Mouse (Mus musculus): ENCODE results near the gene Zbtb8b.

Gene Zbtb8b

DNA sequence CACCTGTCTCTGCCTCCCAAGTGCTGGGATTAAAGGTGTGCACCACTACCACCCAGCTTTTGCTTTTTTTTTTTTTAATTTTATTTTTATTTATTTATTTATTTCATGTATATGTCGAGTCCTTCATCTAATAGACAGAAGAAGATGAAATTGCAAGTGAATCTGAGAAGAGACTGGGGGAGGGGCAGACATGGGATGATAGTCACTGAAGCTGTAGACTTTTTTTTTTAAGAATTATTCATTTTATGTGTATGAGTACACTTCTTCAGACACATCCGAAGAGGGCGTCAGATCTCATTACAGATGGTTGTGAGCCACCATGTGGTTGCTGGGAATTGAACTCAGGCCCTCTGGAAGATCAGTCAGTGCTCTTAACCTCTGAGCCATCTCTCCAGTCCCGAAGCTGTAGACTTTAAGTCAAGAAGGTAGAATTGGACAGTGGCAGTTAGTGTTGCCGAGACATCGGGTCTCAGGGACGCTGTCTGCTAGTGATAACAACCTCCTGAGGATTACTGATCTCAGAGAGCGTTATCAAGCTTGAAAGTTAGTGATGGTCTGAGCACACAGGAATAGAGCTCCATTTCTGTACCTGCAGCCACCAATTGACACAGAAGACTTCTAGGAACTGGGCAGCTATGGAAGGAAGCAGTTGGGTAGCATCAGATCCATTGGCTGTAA is 54.2 kb downstream of the Zbtb8b start:
- no peaks in the 10 kb centered on the region for H3K36me3 ChIP-seq (ENCODE audit: insufficient read depth, low read length)
- H3K4me3 ChIP-seq (replicated peaks; ENCODE audit: low read length) = no peak overlapping the region
- peaks cover 80% of the 10 kb centered on the region for H3K4me1 ChIP-seq (replicated peaks; ENCODE audit: low read depth, low read length)
- TF ChIP-seq POU5F1 (IDR thresholded peaks at IDR 0.05; ENCODE audit: borderline replicate concordance, low read length) = no peak
- H3K9me3 ChIP-seq (ENCODE audit: low read length) = no peaks in the 10 kb centered on the region
- no peaks in the 10 kb centered on the region for H3K27me3 ChIP-seq (ENCODE audit: insufficient read depth, low read length)

DNA sequence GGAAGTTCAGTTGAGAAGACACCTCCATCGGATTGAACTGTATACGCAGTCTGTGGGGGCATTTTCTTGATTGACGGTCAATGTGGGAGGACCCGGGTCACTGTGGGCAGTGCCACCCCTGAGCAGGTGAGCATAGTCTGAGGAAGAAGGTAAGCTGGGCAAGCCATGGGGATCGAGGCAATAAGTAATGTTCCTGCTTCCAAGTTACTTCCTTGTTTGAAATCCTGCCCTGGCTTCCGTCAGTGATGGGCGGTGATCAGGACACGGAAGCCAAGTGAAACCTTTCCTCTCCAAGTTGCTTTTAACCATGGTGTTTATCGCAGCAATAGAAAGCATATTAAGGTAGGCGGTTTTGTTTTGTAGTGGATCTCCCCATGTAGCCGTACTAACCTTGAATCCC is 55.0 kb downstream of the Zbtb8b start:
- Histone ChIP-seq H3K4me3 (replicated peaks; ENCODE audit: low read length) (0 out of 2 replicates have a peak overlapping the region, but pooled peaks have one; percentile 4), H3K9me3 (ENCODE audit: low read length) (no peaks in the 10 kb centered on the region), H3K36me3 (ENCODE audit: insufficient read depth, low read length) (no peaks in the 10 kb centered on the region), H3K4me1 (replicated peaks; ENCODE audit: low read depth, low read length) (peaks cover 81% of the 10 kb centered on the region), H3K27me3 (ENCODE audit: insufficient read depth, low read length) (no peaks in the 10 kb centered on the region)
- no peak for TF ChIP-seq POU5F1 (IDR thresholded peaks at IDR 0.05; ENCODE audit: borderline replicate concordance, low read length)
- no peak for TF ChIP-seq NANOG (IDR thresholded peaks at IDR 0.05; ENCODE audit: borderline replicate concordance, low read length)
- TF ChIP-seq CTCF (conservative IDR thresholded peaks at IDR 0.05; ENCODE audit: low read length) = no peak

DNA sequence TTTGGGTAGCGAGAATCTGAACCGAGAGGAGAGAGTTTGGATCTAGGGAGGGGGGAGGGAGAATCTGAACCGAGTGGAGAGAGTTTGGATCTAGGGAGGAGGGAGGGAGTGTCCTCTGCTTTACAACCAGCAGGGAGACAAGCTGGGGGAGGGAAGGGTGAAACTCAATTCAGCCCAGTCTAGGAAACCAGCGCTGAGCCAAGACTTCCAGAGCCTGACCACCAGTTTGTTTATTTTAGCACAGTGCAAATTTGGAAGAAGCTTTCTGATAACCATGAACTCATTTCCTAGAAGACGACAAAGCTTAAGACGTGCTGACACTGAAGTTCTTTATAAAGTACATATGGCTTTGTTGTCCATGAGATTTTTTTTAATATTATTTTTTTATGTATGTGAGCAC is 56.2 kb downstream of the Zbtb8b start:
- peaks cover 4% of the 10 kb centered on the region; the same call in 1 of the 2 replicates for H3K36me3 ChIP-seq (ENCODE audit: insufficient read depth, low read length)
- no peaks in the 10 kb centered on the region for H3K27me3 ChIP-seq (ENCODE audit: insufficient read depth, low read length)
- no peaks in the 10 kb centered on the region for H3K9me3 ChIP-seq (ENCODE audit: low read length)
- no peak for TF ChIP-seq NANOG (IDR thresholded peaks at IDR 0.05; ENCODE audit: borderline replicate concordance, low read length)
- TF ChIP-seq CTCF (conservative IDR thresholded peaks at IDR 0.05; ENCODE audit: low read length) = no peak
- no peak for TF ChIP-seq POU5F1 (IDR thresholded peaks at IDR 0.05; ENCODE audit: borderline replicate concordance, low read length)
- peak overlapping the region; percentile 29; the same call in 1 of the 2 replicates for H3K4me3 ChIP-seq (replicated peaks; ENCODE audit: low read length)
- H3K4me1 ChIP-seq (replicated peaks; ENCODE audit: low read depth, low read length) = peaks cover 81% of the 10 kb centered on the region

DNA sequence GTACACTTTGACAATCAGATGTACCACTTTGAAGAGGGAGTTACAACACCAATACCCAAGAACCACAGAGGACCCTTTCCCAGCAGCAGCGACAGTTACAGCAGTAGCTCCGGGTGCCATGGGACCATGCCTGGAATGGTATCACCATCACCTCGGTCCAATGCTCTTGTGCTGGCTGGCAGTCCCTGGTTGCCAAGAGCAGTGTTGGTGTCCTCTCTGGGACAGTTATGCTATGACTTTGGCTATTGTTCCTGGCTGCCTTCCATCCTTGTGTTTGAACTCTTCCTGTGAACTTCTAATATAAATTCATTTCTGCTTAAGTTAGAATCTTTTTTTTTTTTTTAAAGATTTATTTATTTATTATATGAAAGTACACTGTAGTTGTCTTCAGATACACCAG is 57.1 kb downstream of the Zbtb8b start:
- H3K36me3 ChIP-seq (ENCODE audit: insufficient read depth, low read length) = peaks cover 4% of the 10 kb centered on the region; the same call in 1 of the 2 replicates
- no peaks in the 10 kb centered on the region for H3K27me3 ChIP-seq (ENCODE audit: insufficient read depth, low read length)
- peaks cover 82% of the 10 kb centered on the region for H3K4me1 ChIP-seq (replicated peaks; ENCODE audit: low read depth, low read length)
- TF ChIP-seq CTCF (conservative IDR thresholded peaks at IDR 0.05; ENCODE audit: low read length) = no peak
- no peak for TF ChIP-seq POU5F1 (IDR thresholded peaks at IDR 0.05; ENCODE audit: borderline replicate concordance, low read length)
- TF ChIP-seq NANOG (IDR thresholded peaks at IDR 0.05; ENCODE audit: borderline replicate concordance, low read length) = no peak
- no peak overlapping the region for H3K4me3 ChIP-seq (replicated peaks; ENCODE audit: low read length)
- no peaks in the 10 kb centered on the region for H3K9me3 ChIP-seq (ENCODE audit: low read length)

DNA sequence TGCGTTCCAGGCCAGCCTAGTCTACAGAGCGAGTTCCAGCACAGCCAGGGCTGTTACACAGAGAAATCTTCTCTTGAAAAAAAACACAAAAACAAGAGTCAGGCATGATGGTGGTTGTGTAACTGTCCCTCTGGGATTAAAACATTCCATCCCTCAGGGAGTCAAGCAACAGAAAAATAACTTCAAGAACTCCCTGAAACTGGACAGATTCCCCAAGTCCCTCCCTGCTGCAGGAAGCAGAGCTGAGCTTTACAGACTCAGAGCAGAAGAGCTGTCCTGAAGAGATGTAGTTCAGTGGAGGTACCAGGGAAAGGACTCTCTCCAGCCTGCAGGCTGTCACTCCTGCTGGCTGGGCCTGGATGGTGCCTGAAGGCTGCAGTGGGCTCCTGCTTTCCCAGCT is 58.2 kb downstream of the Zbtb8b start:
- Histone ChIP-seq H3K36me3 (ENCODE audit: insufficient read depth, low read length) (peaks cover 4% of the 10 kb centered on the region; the same call in 1 of the 2 replicates), H3K27me3 (ENCODE audit: insufficient read depth, low read length) (no peaks in the 10 kb centered on the region), H3K4me1 (replicated peaks; ENCODE audit: low read depth, low read length) (peaks cover 81% of the 10 kb centered on the region), H3K4me3 (replicated peaks; ENCODE audit: low read length) (peak overlapping the region; percentile 24; the same call in 1 of the 2 replicates), H3K9me3 (ENCODE audit: low read length) (no peaks in the 10 kb centered on the region)
- TF ChIP-seq POU5F1 (IDR thresholded peaks at IDR 0.05; ENCODE audit: borderline replicate concordance, low read length) (no peak), NANOG (IDR thresholded peaks at IDR 0.05; ENCODE audit: borderline replicate concordance, low read length) (no peak), CTCF (conservative IDR thresholded peaks at IDR 0.05; ENCODE audit: low read length) (no peak)

DNA sequence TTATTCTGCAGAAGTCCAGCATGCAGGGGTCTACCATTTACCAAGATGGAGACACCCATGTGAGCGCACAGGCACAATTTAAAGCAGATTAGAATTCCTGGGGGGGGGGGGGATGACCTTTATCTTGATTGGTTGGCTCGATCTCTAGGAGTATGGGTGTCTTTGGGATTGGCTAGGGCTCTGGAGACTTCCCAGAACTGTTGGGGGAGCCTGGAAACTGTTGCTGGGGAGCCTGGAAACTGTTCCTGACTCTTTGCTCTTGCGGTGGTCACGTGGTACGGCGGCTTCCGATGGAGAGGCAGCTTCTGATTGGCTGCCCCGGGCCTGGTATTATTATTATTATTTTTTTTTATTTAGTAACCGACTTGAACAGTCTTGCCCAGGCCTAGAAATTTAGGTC is 58.6 kb downstream of the Zbtb8b start:
- Histone ChIP-seq H3K36me3 (ENCODE audit: insufficient read depth, low read length) (peaks cover 4% of the 10 kb centered on the region; the same call in 1 of the 2 replicates), H3K9me3 (ENCODE audit: low read length) (no peaks in the 10 kb centered on the region), H3K27me3 (ENCODE audit: insufficient read depth, low read length) (no peaks in the 10 kb centered on the region), H3K4me1 (replicated peaks; ENCODE audit: low read depth, low read length) (peaks cover 81% of the 10 kb centered on the region), H3K4me3 (replicated peaks; ENCODE audit: low read length) (peak overlapping the region; percentile 64; the same call in 1 of the 2 replicates)
- TF ChIP-seq NANOG (IDR thresholded peaks at IDR 0.05; ENCODE audit: borderline replicate concordance, low read length) = no peak
- no peak for TF ChIP-seq POU5F1 (IDR thresholded peaks at IDR 0.05; ENCODE audit: borderline replicate concordance, low read length)
- TF ChIP-seq CTCF (conservative IDR thresholded peaks at IDR 0.05; ENCODE audit: low read length) = no peak

DNA sequence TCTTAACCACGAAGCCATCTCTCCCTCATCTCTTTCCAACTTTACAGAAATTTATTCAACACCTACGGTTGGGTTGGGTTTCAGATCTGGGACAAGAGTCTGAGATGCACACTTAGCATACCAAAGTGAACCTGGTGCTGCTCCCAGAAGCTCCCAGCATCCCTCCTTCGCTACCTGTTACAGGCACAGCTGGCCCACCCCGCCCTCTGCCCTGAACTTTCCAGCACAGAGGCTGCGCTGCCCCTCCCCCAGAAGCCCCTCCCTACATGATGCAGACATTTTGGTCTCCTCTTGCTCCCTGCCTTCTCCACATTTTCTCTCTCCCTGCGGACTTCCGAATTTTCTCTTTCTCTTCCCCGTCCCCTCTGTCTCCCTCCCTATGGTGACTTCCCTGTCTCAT is 59.5 kb downstream of the Zbtb8b start:
- Histone ChIP-seq H3K4me3 (replicated peaks; ENCODE audit: low read length) (peak overlapping the region; percentile 64), H3K4me1 (replicated peaks; ENCODE audit: low read depth, low read length) (peaks cover 74% of the 10 kb centered on the region), H3K36me3 (ENCODE audit: insufficient read depth, low read length) (peaks cover 4% of the 10 kb centered on the region; the same call in 1 of the 2 replicates), H3K9me3 (ENCODE audit: low read length) (no peaks in the 10 kb centered on the region), H3K27me3 (ENCODE audit: insufficient read depth, low read length) (no peaks in the 10 kb centered on the region)
- TF ChIP-seq CTCF (conservative IDR thresholded peaks at IDR 0.05; ENCODE audit: low read length) (no peak), POU5F1 (IDR thresholded peaks at IDR 0.05; ENCODE audit: borderline replicate concordance, low read length) (no peak), NANOG (IDR thresholded peaks at IDR 0.05; ENCODE audit: borderline replicate concordance, low read length) (no peak)

DNA sequence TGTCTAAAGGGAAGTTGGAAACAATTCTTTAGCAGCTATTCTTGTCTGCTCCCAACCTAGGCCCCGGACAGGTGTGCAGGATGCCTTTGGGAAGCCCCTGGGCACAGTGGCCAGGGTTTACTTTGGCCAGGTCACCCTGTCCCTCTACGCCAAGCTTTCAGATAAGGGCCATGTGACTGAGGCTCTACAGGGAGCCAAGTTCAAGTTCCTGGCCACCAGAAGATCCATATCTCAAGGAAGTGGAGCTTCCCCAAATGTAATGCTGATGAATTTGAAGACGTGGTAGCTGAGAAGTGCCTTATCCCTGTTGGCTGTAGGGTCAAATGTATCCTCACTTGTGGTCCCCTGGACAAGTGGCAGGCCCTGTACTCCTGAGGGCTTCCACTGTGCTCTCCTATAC is 60.8 kb downstream of the Zbtb8b start:
- no peak for TF ChIP-seq CTCF (conservative IDR thresholded peaks at IDR 0.05; ENCODE audit: low read length)
- no peak for TF ChIP-seq POU5F1 (IDR thresholded peaks at IDR 0.05; ENCODE audit: borderline replicate concordance, low read length)
- peak overlapping the region; percentile 10; the same call in 1 of the 2 replicates for H3K4me3 ChIP-seq (replicated peaks; ENCODE audit: low read length)
- no peaks in the 10 kb centered on the region for H3K27me3 ChIP-seq (ENCODE audit: insufficient read depth, low read length)
- no peaks in the 10 kb centered on the region for H3K9me3 ChIP-seq (ENCODE audit: low read length)
- H3K36me3 ChIP-seq (ENCODE audit: insufficient read depth, low read length) = peaks cover 4% of the 10 kb centered on the region; the same call in 1 of the 2 replicates
- peaks cover 63% of the 10 kb centered on the region for H3K4me1 ChIP-seq (replicated peaks; ENCODE audit: low read depth, low read length)
